Mouse (Mus musculus) skeletal muscle tissue, postnatal 0 days (tissue): ENCODE results near the gene S100a11. TPM values are rescaled to one million over a fixed set of nuclear protein-coding genes. Genes with fewer than 3 reads are reported as not detected.

Experiments used
- polyA plus RNA-seq: library from polyadenylated mRNA; unstranded; fragments of >200 nt; fragmentation: Nextera tagmentation; extraction: Ambion mirVana; gene quantifications from 2 replicates; pipeline ENCODE4 v1.2.1, GENCODE M21; 2015

The S100a11 gene
- polyA plus RNA-seq: 613 and 861 TPM in 2 replicates

GRCm38 (mm10) chr3:93520330-93521193, at the start of gene S100a11:
S100a11 (plus strand) TSS chr3:93520488.

DNA sequence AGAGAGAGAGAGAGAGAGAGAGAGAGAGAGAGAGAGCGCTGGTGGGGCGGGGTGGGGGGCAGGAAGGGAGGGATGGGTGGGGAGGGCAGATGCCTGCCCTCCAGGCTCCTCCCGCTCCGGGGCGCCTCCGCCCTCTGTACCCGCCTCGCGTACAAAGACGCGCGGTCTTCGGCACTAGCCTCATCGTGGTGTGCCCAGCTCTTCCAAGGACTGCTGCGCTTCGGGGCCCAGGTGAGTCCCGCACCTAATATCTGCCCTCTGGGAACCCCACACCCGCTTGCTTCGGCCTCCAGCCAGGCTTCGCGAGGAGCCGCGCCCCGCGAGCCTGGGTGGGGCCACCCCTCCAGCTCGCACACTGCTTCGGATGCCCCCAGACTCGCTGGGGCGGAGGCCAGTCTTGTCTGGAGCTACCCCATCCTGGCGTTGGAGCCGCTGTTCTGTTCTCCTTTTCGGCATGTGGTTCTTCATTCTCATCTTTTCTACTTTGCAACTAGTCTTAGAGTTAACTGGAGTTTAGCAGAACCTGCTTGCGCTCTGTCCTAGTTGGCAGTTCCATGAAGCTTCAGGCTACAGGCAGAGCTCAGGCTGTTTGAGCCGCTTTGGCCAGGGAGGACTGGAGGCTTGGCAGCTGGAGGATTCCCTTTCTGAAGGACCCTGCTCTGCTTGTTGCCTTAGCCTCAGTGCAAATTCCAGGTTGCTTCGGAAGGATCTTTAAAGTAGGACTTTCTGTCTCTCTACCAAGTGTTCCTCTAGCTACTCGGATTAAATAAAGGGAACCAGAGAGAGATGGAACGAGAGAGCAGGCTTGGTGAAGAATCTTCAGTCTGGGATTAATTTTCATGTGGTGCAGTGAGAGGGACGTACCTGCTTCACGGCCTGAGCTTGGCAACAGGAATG, 34.9 kb downstream of the S100a11 start, which contains the start of gene S100a10:
TSS of gene S100a10 (plus strand) at position 100 of the 897 bp plus-strand sequence.

Other genes with a start within 250 kb of the S100a11 start
- 98.4 TPM in 1 of 2 replicates, not detected in the other for gene Flg, start 247.0 kb upstream of the S100a11 start, polyA plus RNA-seq
- gene Hrnr, start 200.7 kb upstream of the S100a11 start, polyA plus RNA-seq: 2.4 TPM in 1 of 2 replicates, not detected in the other
- gene Rptn, start 126.8 kb upstream of the S100a11 start, polyA plus RNA-seq: 0.17 TPM in 1 of 2 replicates, not detected in the other
- gene Tchh, start 78.2 kb upstream of the S100a11 start, polyA plus RNA-seq: 0.41 and 0.46 TPM in 2 replicates
- gene Tchhl1, start 51.7 kb upstream of the S100a11 start, polyA plus RNA-seq: not detected in 2 replicates
- 344 and 510 TPM in 2 replicates for gene S100a10, start 34.6 kb downstream of the S100a11 start, polyA plus RNA-seq
- gene Tdpoz2, start 132.2 kb downstream of the S100a11 start, polyA plus RNA-seq: not detected in 2 replicates
- gene Tdpoz1, start 155.8 kb downstream of the S100a11 start, polyA plus RNA-seq: not detected in 2 replicates
- not detected in 2 replicates for gene Gm37596, start 172.6 kb downstream of the S100a11 start, polyA plus RNA-seq